Mouse (Mus musculus): ENCODE results near the gene Pla2g4e.

DNA sequence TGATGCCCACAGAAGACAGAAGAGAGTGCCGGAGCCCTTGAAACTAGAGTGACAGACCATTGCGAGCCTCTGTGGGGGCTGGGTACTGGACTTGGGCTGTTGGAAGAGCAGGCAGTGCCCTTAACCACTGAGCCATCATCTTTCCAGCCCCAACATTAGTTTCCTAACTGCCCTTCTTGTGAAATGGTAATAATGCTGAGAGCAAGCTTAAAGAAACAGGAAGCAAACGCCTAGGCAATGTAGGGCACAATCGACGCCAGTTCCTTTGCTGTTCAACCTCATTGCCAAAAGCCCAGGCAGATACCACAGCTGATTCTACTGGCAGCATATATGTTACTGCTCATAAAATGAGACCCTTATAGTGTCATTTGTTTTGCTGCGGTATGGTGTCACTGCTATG lies 7.5 kb upstream of the Pla2g4e start:
- TF ChIP-seq CTCF (conservative IDR thresholded peaks at IDR 0.05; ENCODE audit: insufficient read depth, insufficient read length, low read depth, low read length) (no peak), POLR2A (IDR thresholded peaks at IDR 0.05; ENCODE audit: low read depth, low read length) (no peak)

All from kidney, adult 2 months (tissue).